Mouse (Mus musculus) monocyte, adult 59 days (primary cell): ENCODE data around the gene D13Ertd608e. TPM values are rescaled to one million over a fixed set of nuclear protein-coding genes. Genes with fewer than 3 reads are reported as not detected.

Experiments
- total RNA-seq, 2 experiments: library from RNA; stranded (reverse); gene quantifications; one replicate each; pipeline ENCODE4 v1.2.4; 2023

D13Ertd608e gene
- not detected for total RNA-seq

DNA sequence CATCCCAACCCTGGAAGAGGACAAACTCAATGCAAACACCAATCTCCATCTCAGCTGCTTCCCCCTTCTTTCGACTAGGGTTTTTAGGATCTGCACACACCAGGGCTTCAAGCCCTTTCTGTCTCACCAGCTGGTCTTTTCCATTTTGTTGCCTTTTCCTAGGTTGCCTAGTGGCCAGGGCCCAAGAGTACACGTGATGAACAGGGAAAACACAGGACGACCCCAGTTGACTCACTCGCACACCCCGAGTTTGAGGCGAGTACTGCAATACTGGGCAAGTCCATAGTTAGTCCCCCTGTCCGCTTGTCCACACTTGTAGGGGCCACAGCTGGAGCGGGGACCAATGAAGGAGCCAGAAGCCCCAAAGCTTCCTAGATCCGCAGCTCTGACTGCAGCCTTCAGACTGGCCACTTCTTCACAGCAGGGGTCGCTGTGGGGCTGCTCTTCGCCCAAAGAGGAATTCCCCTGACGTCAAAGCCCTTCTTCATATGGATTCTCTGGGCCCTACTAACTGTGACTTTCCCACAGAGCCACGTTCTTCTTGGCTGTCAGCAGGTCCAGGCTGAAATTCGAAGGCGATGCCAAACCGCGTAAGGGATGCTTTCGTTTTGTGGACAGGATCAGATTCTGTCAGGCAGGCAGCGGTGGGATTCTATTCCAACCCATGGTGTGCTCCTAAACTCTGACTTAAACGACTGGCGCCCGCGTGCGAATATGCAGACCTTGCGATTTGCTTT, at the start of gene D13Ertd608e:
D13Ertd608e (plus strand) TSS at position 687 of the 737 bp plus-strand sequence.

DNA sequence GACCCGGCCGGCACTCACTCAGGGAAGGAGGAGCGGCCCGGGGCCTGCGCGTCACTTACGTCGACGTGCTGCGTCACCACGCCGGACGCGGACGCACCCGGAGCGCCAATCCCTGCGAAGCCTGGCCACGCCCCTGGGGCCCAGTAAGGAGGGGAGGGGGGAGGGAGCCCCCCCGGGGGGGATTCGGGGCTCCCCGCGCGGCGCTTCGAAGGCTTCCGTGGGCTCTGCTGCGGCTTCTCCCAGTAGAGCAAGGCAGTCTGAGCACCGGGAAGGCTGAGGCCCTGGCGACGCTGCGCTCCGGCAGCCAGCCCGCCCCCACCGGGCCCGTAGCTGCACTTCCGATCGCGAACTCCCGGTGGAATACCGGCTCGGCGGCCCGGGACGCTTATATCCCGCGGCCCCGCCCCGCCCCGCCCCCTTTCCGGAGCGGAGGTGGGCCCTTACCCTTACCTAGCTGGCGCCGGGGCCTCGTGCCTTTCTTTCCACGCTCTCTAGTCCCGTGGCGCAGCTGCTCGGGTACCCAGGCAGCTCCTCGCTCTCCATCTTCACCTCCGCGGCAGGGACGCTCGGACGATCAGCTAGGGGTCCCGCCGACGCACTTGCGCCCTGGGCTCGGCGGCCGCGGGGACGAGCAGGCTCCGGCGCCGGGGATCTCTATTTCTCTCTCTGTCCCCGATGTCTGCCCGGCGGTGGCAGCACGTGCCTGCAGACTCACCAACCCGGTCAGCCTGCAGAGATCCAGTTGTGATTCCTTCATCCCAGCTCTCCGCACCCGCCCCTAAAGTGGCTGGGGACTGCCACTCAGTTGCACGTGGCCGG, 44.8 kb upstream of the D13Ertd608e start, which contains the start of gene Zfp131:
Zfp131 (minus strand) TSS at position 129 of the 819 bp plus-strand sequence.

DNA sequence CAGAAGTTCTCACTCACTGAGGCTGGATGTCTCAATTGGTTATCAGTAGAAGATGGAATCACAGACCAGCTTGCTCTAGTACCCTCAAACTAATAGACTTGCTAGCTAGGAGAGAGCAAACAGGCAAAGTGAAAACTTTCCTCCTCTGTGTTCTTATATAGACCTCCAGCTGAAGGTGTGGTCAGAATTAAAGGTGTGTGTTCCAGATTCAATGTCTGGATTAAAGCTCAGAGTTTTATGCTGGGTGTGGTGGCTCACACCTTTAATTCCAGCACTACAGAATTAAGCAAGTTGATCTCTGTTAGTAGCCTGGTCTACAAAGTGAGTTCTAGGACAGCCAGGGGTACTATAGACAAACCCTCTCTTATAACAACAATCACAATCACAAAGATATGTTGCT, 5.7 kb upstream of the D13Ertd608e start, which contains the start of gene AF067063:
AF067063 (minus strand) TSS at position 101 of the 400 bp plus-strand sequence.

GRCm38 (mm10) chr13:119894685-119895084, 58.9 kb downstream of the D13Ertd608e start, which contains the start of gene Tcstv1:
Tcstv1 (minus strand) TSS chr13:119894785.

Other genes with a start within 250 kb of the D13Ertd608e start
- not detected for gene Ccl28, start 212.2 kb upstream of the D13Ertd608e start, total RNA-seq
- gene Hmgcs1, start 145.6 kb upstream of the D13Ertd608e start, total RNA-seq: 10 to 100 TPM; 46.2 to 52.9 TPM
- 1 to 10 TPM; 2.5 to 3.1 TPM for gene Nim1k, start 80.1 kb upstream of the D13Ertd608e start, total RNA-seq
- 10 to 100 TPM; 52.9 to 59.9 TPM for gene Zfp131, start 45.1 kb upstream of the D13Ertd608e start, total RNA-seq
- not detected for gene AF067063, start 5.8 kb upstream of the D13Ertd608e start, total RNA-seq
- gene Tcstv1, start 58.8 kb downstream of the D13Ertd608e start, total RNA-seq: not detected
- not detected for gene Gm21761, start 93.3 kb downstream of the D13Ertd608e start, total RNA-seq
- gene B020031M17Rik, start 114.8 kb downstream of the D13Ertd608e start, total RNA-seq: not detected
- 1 to 10 TPM; 1.6 to 2.9 TPM for gene Gm36079, start 191.0 kb downstream of the D13Ertd608e start, total RNA-seq
- gene Gm21188, start 216.2 kb downstream of the D13Ertd608e start, total RNA-seq: 100 to 1,000 TPM; 140 to 176 TPM